Mouse (Mus musculus) E14TG2a.4 (cell line): ENCODE data around the gene Vwc2l.

Experiments used
- H3K27me3 ChIP-seq: 2 replicates; pipeline ENCODE4 v1.6.1; 2014; ENCODE audit warnings: low read length, control low read depth; ENCODE audit not compliant: insufficient read depth
- H3K36me3 ChIP-seq: 2 replicates; pipeline ENCODE4 v1.6.1; 2014; ENCODE audit warnings: low read length, control low read depth; ENCODE audit not compliant: insufficient read depth
- H3K4me1 ChIP-seq: replicated peaks from 2 replicates; pipeline ENCODE4 v1.6.1; 2014; ENCODE audit warnings: low read depth, low read length, control low read depth
- H3K4me3 ChIP-seq: replicated peaks from 2 replicates; pipeline ENCODE4 v1.5.1; 2014; ENCODE audit warnings: mild to moderate bottlenecking, low read length
- H3K9me3 ChIP-seq: 2 replicates; pipeline ENCODE4 v1.6.1; 2014; ENCODE audit warnings: low read length, control low read depth
- CTCF ChIP-seq: conservative IDR thresholded peaks from 2 replicates; pipeline ENCODE4 v1.5.1; 2014; ENCODE audit warnings: low read length
- NANOG ChIP-seq: IDR thresholded peaks from 2 replicates; pipeline ENCODE4 v1.6.1; 2014; ENCODE audit warnings: borderline replicate concordance, low read length, mixed read lengths
- POU5F1 ChIP-seq: IDR thresholded peaks from 2 replicates; pipeline ENCODE4 v1.6.1; 2014; ENCODE audit warnings: low read length, borderline replicate concordance

The Vwc2l gene

DNA sequence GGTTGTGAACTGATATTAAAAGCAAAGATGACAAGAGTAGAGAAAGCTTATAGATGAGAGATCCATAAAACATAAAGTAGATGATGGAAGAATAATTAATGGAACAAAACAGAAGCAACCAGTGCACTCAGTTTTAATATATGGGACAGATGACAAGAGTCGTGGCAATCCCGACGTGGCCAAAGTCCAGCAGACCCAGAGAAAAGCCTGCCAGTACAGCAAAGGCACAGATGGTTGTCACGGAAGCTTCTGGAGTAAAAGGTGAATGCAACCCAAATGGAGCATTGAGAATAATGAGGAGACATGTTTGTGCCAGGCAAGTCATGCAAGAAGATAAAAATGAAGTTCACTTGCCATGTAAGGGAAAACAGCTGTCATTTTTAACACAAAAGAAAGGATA lies 207.5 kb downstream of the Vwc2l start:
- Histone ChIP-seq H3K27me3 (no peaks in the 10 kb centered on the region), H3K9me3 (no peaks in the 10 kb centered on the region), H3K4me1 (no peaks in the 10 kb centered on the region), H3K4me3 (no peak overlapping the region), H3K36me3 (no peaks in the 10 kb centered on the region)
- no peak for TF ChIP-seq POU5F1
- no peak for TF ChIP-seq NANOG
- no peak for TF ChIP-seq CTCF
